Mouse (Mus musculus) layer of hippocampus, adult 2 months (tissue): ENCODE data around the gene Golga2. TPM values are rescaled to one million over a fixed set of nuclear protein-coding genes. Genes with fewer than 3 reads are reported as not detected.
"Not testable (repeated sequence)": the region's sequence is repeated elsewhere in the genome, so short reads cannot be mapped to it uniquely, and the experiment has no call there.

Experiments used
- DNase-seq, 2 experiments: peaks; one replicate each; pipeline ENCODE4 v3.0.0; 2022; ENCODE audit warnings: low spot score in 2 of 2
- H3K27ac ChIP-seq: fragments of 200-600 bp; 2 replicates; pipeline ENCODE4 v1.8.1; 2022
- H3K4me3 ChIP-seq: fragments of 200-600 bp; 2 replicates; pipeline ENCODE4 v1.8.1; 2022; ENCODE audit warnings: mild to moderate bottlenecking
- CTCF ChIP-seq: fragments of 200-600 bp; conservative IDR thresholded peaks from 2 replicates; pipeline ENCODE4 v1.8.1; 2022; ENCODE audit warnings: antibody characterized with exemption, mild to moderate bottlenecking, moderate library complexity
- total RNA-seq, 2 experiments: library from RNA; stranded (reverse); gene quantifications; 2 replicates each; pipeline ENCODE4 v1.2.3; 2021

Gene Golga2
- total RNA-seq, 2 experiments from 2014 or later = 87.9 TPM

GRCm38 (mm10) chr2:32258887-32259533 lies 28.2 kb upstream of the Golga2 start:
- no peak for TF ChIP-seq CTCF
- H3K27ac ChIP-seq = peak overlapping the region; percentile 88; the same call in 1 of the 2 replicates
- no peak for DNase-seq
- peak overlapping the region; percentile 77 for H3K4me3 ChIP-seq

- TF ChIP-seq CTCF = no peak
- Histone ChIP-seq H3K27ac (peak within 1 kb of the TSS; percentile 88), H3K4me3 (peak within 1 kb of the TSS; percentile 77)
- peak; percentile 86 to 89 for DNase-seq
Observed at GRCm38 (mm10) chr2:32259657-32260417, 27.3 kb upstream of the Golga2 start, which contains the start of gene Uck1. Uck1 (minus strand) TSS chr2:32260159.

GRCm38 (mm10) chr2:32260635-32261034 lies 26.5 kb upstream of the Golga2 start:
- Histone ChIP-seq H3K27ac (no peak overlapping the region), H3K4me3 (no peak overlapping the region; the same call in 1 of the 2 replicates)
- DNase-seq = no peak
- TF ChIP-seq CTCF = peak; percentile 78

GRCm38 (mm10) chr2:32275823-32276222 lies 11.4 kb upstream of the Golga2 start:
- no peak overlapping the region for H3K4me3 ChIP-seq
- H3K27ac ChIP-seq = no peak overlapping the region
- 0 out of 2 replicates have a peak, but pooled peaks have one; percentile 4 for TF ChIP-seq CTCF
- no peak for DNase-seq

- TF ChIP-seq CTCF = no peak
- no peak for DNase-seq
- Histone ChIP-seq H3K4me3 (no peak overlapping the region), H3K27ac (no peak overlapping the region)
Observed at GRCm38 (mm10) chr2:32282289-32282688, 4.9 kb upstream of the Golga2 start.

- no peak for DNase-seq
- Histone ChIP-seq H3K4me3 (no peak overlapping the region), H3K27ac (no peak overlapping the region)
- TF ChIP-seq CTCF = peak; percentile 86
Observed at GRCm38 (mm10) chr2:32282727-32283126, 4.5 kb upstream of the Golga2 start.

DNA sequence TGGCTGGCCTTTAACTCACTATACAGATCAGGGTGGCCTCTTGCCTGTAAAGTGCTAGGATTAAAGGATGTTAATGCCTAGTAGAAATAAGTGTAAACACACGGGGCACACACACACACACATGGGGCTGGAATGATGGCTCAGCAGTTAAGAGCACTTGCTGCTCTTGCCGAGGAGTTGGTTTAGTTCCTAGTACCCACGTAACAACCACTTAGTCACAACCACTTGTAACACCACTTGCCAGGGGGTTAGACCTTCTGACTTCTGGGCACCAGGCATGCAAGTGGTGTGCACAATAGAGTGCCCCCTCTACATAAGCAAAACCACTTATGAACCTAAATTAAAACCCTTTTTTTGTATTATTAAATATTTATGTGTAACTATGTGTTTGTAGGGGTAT lies 3.2 kb upstream of the Golga2 start:
- Histone ChIP-seq H3K27ac (no peak overlapping the region), H3K4me3 (no peak overlapping the region)
- no peak for TF ChIP-seq CTCF
- DNase-seq = no peak

DNA sequence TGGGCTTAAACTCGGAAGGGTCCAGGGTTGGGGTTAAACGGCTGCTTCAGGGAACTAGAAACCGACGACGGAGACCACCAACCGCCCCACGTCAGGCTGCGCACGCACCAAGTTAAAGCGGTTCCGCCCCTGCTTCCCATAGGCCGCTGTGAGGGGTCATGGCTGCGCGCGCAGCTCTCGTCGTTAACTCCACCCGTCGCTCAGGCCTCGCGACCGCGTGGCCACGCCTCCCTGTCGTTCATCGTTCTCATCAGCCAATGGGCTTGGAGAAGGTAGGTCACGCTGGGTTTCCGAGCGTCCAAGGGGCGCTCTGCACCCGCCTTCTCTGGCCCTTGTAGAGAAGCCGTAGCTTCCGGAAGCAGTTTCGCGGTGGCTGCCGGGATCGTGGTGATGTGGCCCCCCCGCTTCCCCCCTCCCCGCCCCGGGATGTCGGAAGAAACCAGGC lies 761 bp downstream of the Golga2 start, which contains the start of gene Swi5:
Gene Swi5 (minus strand): TSS at position 153 of the 445 bp plus-strand sequence.
- peak; percentile 96 to 97 for DNase-seq
- TF ChIP-seq CTCF = no peak
- peak within 1 kb of the TSS; percentile 93 for H3K27ac ChIP-seq
- H3K4me3 ChIP-seq = peak within 1 kb of the TSS; percentile 94

GRCm38 (mm10) chr2:32288371-32288931 lies 1.3 kb downstream of the Golga2 start:
- DNase-seq = no peak
- Histone ChIP-seq H3K27ac (peak overlapping the region; percentile 91), H3K4me3 (peak overlapping the region; percentile 94)
- no peak for TF ChIP-seq CTCF

DNA sequence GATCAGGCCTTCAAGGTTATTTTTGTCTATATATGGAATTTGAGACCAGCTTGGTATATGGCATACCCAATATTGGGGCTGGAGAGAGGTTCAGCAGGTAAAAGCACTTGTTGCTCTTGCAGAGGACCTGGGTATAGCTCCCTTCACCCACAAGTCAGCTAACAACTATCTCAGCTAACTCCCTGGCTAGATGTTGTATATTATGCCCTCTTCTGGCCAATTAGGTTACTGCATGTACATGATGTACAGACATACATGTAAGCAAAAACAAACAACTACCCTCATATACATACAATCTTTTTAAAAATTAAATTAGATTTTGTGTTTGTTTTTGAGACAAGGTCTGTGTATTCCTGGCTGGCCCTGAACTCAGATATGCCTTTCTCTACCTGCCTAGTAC lies 2.4 kb downstream of the Golga2 start:
- Histone ChIP-seq H3K4me3 (peak overlapping the region; percentile 94; the same call in 1 of the 2 replicates), H3K27ac (no peak overlapping the region)
- TF ChIP-seq CTCF = peak; percentile 81
- DNase-seq = no peak

- Histone ChIP-seq H3K27ac (no peak overlapping the region), H3K4me3 (no peak overlapping the region)
- DNase-seq = no peak
- TF ChIP-seq CTCF = no peak
Observed at GRCm38 (mm10) chr2:32294348-32294747, 7.2 kb downstream of the Golga2 start.

- H3K4me3 ChIP-seq = no peak overlapping the region
- H3K27ac ChIP-seq = no peak overlapping the region
- no peak for DNase-seq
- no peak for TF ChIP-seq CTCF
Observed at GRCm38 (mm10) chr2:32295285-32295684, 8.1 kb downstream of the Golga2 start.

GRCm38 (mm10) chr2:32295842-32296241 lies 8.7 kb downstream of the Golga2 start:
- H3K27ac ChIP-seq, H3K4me3 ChIP-seq: not testable (repeated sequence)

More at GRCm38 (mm10) chr2:32295842-32296241, 8.7 kb downstream of the Golga2 start:
- not testable (repeated sequence) for DNase-seq
